Mouse (Mus musculus) spleen, postnatal 0 days (tissue): ENCODE data around the gene Gm5136. TPM values are rescaled to one million over a fixed set of nuclear protein-coding genes. Genes with fewer than 3 reads are reported as not detected.

Experiments used
- polyA plus RNA-seq: library from polyadenylated mRNA; unstranded; fragments of >200 nt; fragmentation: Nextera tagmentation; extraction: Ambion mirVana; gene quantifications from 2 replicates; pipeline ENCODE4 v1.2.1, GENCODE M21; 2015

Gene Gm5136
- polyA plus RNA-seq, result not detected in 2 replicates

GRCm38 (mm10) chr10:108699946-108700345 is at the start of gene Gm5136:
Gene Gm5136 (minus strand): TSS chr10:108700160.

